Mouse (Mus musculus) myocyte (in vitro differentiated cells): ENCODE data around the gene Actb.

Source experiments
- CEBPB ChIP-seq: IDR thresholded peaks from 2 replicates; pipeline ENCODE4 v1.6.1; 2011; ENCODE audit warnings: mild to moderate bottlenecking, moderate library complexity; ENCODE audit not compliant: poor library complexity, insufficient read depth, severe bottlenecking
- E2F4 ChIP-seq: IDR thresholded peaks from one replicate; pipeline ENCODE4 v1.6.1; 2011; ENCODE audit warnings: mild to moderate bottlenecking, control low read depth, moderate library complexity; ENCODE audit not compliant: insufficient read depth
- MAX ChIP-seq: IDR thresholded peaks from one replicate; pipeline ENCODE4 v1.6.1; 2011; ENCODE audit warnings: low read depth, mild to moderate bottlenecking, control low read depth
- MYOD1 ChIP-seq, 3 experiments: IDR thresholded peaks; one replicate each; pipeline ENCODE4 v1.6.1; 2011; ENCODE audit warnings: control low read depth in 2 of 3, low read depth in 2 of 3, mild to moderate bottlenecking in 2 of 3, moderate library complexity in 1 of 3; ENCODE audit not compliant: insufficient read length in 2 of 3, control insufficient read depth in 1 of 3
- MYOG ChIP-seq, 3 experiments: IDR thresholded peaks; one replicate each; pipeline ENCODE4 v1.6.1; 2011; ENCODE audit warnings: control low read depth in 2 of 3, low read depth in 2 of 3, mild to moderate bottlenecking in 2 of 3; ENCODE audit not compliant: insufficient read length in 2 of 3, control insufficient read depth in 1 of 3, insufficient read depth in 1 of 3
- POLR2A ChIP-seq: IDR thresholded peaks from one replicate; pipeline ENCODE4 v1.6.1; 2011; ENCODE audit warnings: low read depth, mild to moderate bottlenecking, control low read depth, moderate library complexity; ENCODE audit not compliant: insufficient read length
- POLR2AphosphoS2 ChIP-seq: IDR thresholded peaks from one replicate; pipeline ENCODE4 v1.6.1; 2011; ENCODE audit warnings: low read depth, control low read depth; ENCODE audit not compliant: insufficient read length
- REST ChIP-seq: IDR thresholded peaks from one replicate; pipeline ENCODE4 v1.6.1; 2011; ENCODE audit warnings: mild to moderate bottlenecking, control low read depth, moderate library complexity; ENCODE audit not compliant: insufficient read depth, insufficient read length
- TCF12 ChIP-seq: IDR thresholded peaks from one replicate; pipeline ENCODE4 v1.6.1; 2011; ENCODE audit warnings: mild to moderate bottlenecking, control low read depth; ENCODE audit not compliant: poor library complexity, insufficient read depth, severe bottlenecking
- TCF3 ChIP-seq: IDR thresholded peaks from one replicate; pipeline ENCODE4 v1.6.1; 2011; ENCODE audit warnings: low read depth, control low read depth; ENCODE audit not compliant: insufficient read length
- USF1 ChIP-seq: IDR thresholded peaks from one replicate; pipeline ENCODE4 v1.6.1; 2011; ENCODE audit warnings: low read depth, mild to moderate bottlenecking, control low read depth, moderate library complexity

DNA sequence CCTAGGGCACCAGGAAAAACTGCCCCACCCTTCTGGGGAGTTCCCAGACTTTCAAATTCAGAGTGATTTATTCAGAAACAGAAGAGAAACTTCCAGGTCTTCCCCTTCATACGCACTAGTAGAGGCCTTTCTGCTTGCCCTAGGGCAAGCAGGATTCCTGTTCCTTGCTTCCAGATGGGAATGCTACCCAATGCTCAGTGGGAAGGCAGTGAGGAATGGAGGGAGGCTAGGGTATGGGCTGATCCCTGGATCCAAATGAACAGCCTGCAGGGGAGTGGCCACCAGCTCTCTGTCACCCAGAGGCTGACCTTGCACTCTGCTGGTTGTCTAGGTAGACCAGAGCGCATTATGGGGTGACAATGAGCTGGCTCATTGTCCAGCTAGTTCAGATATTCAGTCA is 5.1 kb upstream of the Actb start:
- TF ChIP-seq POLR2AphosphoS2 (no peak), POLR2A (no peak), TCF12 (no peak), USF1 (no peak), E2F4 (no peak), TCF3 (no peak), MYOD1 (IDR thresholded peaks at IDR 0.05; ENCODE audit: control insufficient read depth in 1 of 3, insufficient read length in 2 of 3, low read depth in 2 of 3) (no peak), MAX (no peak), CEBPB (no peak), REST (no peak), MYOG (IDR thresholded peaks at IDR 0.05; ENCODE audit: control insufficient read depth in 1 of 3, insufficient read depth in 1 of 3, insufficient read length in 2 of 3, low read depth in 2 of 3) (no peak)
